Mouse (Mus musculus): Measurements from ENCODE around the gene Cd163l1. TPM values are rescaled to one million over a fixed set of nuclear protein-coding genes. Genes with fewer than 3 reads are reported as not detected.

Cd163l1 gene
- 0.35 and 0.38 TPM in 2 replicates for polyA plus RNA-seq (2012; rRNA removed; ENCODE audit: low replicate concordance)

DNA sequence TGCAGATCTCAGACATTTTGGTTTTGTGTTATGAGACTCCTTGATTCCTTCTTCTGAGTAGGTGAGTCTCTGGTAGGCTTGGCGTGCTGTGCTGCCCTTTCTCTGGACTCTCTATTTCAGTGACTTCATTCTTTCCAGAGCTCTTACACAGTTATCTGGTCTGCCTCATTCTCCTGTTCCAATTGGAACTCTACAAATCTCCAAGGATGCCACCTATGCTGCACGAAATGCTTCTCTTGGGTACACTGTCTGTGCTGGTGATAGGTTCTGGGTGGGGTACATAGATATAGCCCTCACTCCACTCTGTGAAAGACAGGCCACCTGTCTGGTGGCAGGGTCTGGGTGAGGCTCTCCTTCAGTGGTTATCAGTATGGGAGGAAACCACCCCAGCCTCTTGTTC lies at the start of gene Cd163l1:
Gene Cd163l1 (plus strand): TSS at position 301 of the 400 bp plus-strand sequence.

GRCm38 (mm10) chr7:140172936-140173335 lies 45.1 kb upstream of the Cd163l1 start, which contains the start of gene Olfr523:
Gene Olfr523, plus strand, starts transcription at chr7:140173217.

GRCm38 (mm10) chr7:140205864-140206263 lies 12.2 kb upstream of the Cd163l1 start, which contains the start of gene Olfr524:
Gene Olfr524, minus strand, starts transcription at chr7:140205964.

GRCm38 (mm10) chr7:140247216-140247615 lies 29.1 kb downstream of the Cd163l1 start, which contains the start of gene 5830411N06Rik:
Gene 5830411N06Rik, plus strand, starts transcription at chr7:140247284.

Other genes starting within 250 kb of the Cd163l1 start
- gene 6430531B16Rik, start 239.5 kb upstream of the Cd163l1 start, polyA plus RNA-seq (2012; rRNA removed; ENCODE audit: low replicate concordance), result not detected in 2 replicates
- gene Adam8, start 225.7 kb upstream of the Cd163l1 start, polyA plus RNA-seq (2012; rRNA removed; ENCODE audit: low replicate concordance), result 2.7 and 3.5 TPM in 2 replicates
- gene Zfp511, start 181.9 kb upstream of the Cd163l1 start, polyA plus RNA-seq (2012; rRNA removed; ENCODE audit: low replicate concordance), result 29.4 and 50.0 TPM in 2 replicates
- 4.7 and 8.3 TPM in 2 replicates for gene Tubgcp2, start 181.6 kb upstream of the Cd163l1 start, polyA plus RNA-seq (2012; rRNA removed; ENCODE audit: low replicate concordance)
- 0.11 and 0.40 TPM in 2 replicates for gene Msx3, start 169.2 kb upstream of the Cd163l1 start, polyA plus RNA-seq (2012; rRNA removed; ENCODE audit: low replicate concordance)
- 1.7 and 2.3 TPM in 2 replicates for gene Caly, start 135.7 kb upstream of the Cd163l1 start, polyA plus RNA-seq (2012; rRNA removed; ENCODE audit: low replicate concordance)
- gene Prap1, start 124.9 kb upstream of the Cd163l1 start, polyA plus RNA-seq (2012; rRNA removed; ENCODE audit: low replicate concordance), result 4,118 and 5,120 TPM in 2 replicates
- gene Fuom, start 115.8 kb upstream of the Cd163l1 start, polyA plus RNA-seq (2012; rRNA removed; ENCODE audit: low replicate concordance), result 107 and 181 TPM in 2 replicates
- 9.4 and 15.4 TPM in 2 replicates for gene Paox, start 102.5 kb upstream of the Cd163l1 start, polyA plus RNA-seq (2012; rRNA removed; ENCODE audit: low replicate concordance)
- 40.4 and 41.0 TPM in 2 replicates for gene Echs1, start 101.8 kb upstream of the Cd163l1 start, polyA plus RNA-seq (2012; rRNA removed; ENCODE audit: low replicate concordance)
- gene Mtg1, start 80.7 kb upstream of the Cd163l1 start, polyA plus RNA-seq (2012; rRNA removed; ENCODE audit: low replicate concordance), result 10.6 and 12.4 TPM in 2 replicates
- gene Sprn, start 63.4 kb upstream of the Cd163l1 start, polyA plus RNA-seq (2012; rRNA removed; ENCODE audit: low replicate concordance), result 0.14 and 0.32 TPM in 2 replicates
- gene Olfr522, start 53.5 kb upstream of the Cd163l1 start, polyA plus RNA-seq (2012; rRNA removed; ENCODE audit: low replicate concordance), result not detected in 2 replicates
- gene Olfr523, start 45.0 kb upstream of the Cd163l1 start, polyA plus RNA-seq (2012; rRNA removed; ENCODE audit: low replicate concordance), result not detected in 2 replicates
- 0.17 TPM in 1 of 2 replicates, not detected in the other for gene Olfr524, start 12.3 kb upstream of the Cd163l1 start, polyA plus RNA-seq (2012; rRNA removed; ENCODE audit: low replicate concordance)
- gene 5830411N06Rik, start 29.0 kb downstream of the Cd163l1 start, polyA plus RNA-seq (2012; rRNA removed; ENCODE audit: low replicate concordance), result 0.14 and 0.21 TPM in 2 replicates
- gene Olfr525, start 102.6 kb downstream of the Cd163l1 start, polyA plus RNA-seq (2012; rRNA removed; ENCODE audit: low replicate concordance), result not detected in 2 replicates
- gene Olfr527, start 115.8 kb downstream of the Cd163l1 start, polyA plus RNA-seq (2012; rRNA removed; ENCODE audit: low replicate concordance), result not detected in 2 replicates
- gene Olfr60, start 143.4 kb downstream of the Cd163l1 start, polyA plus RNA-seq (2012; rRNA removed; ENCODE audit: low replicate concordance), result 0.41 and 0.62 TPM in 2 replicates
- 0.13 TPM in 1 of 2 replicates, not detected in the other for gene Olfr530, start 158.1 kb downstream of the Cd163l1 start, polyA plus RNA-seq (2012; rRNA removed; ENCODE audit: low replicate concordance)
- not detected in 2 replicates for gene Olfr531, start 184.7 kb downstream of the Cd163l1 start, polyA plus RNA-seq (2012; rRNA removed; ENCODE audit: low replicate concordance)
- not detected in 2 replicates for gene Olfr532, start 203.4 kb downstream of the Cd163l1 start, polyA plus RNA-seq (2012; rRNA removed; ENCODE audit: low replicate concordance)
- gene Olfr533, start 245.1 kb downstream of the Cd163l1 start, polyA plus RNA-seq (2012; rRNA removed; ENCODE audit: low replicate concordance), result not detected in 2 replicates

Data from duodenum, adult 2 months (tissue).